In genomic region chr7:135713326-135713725, GRCm38 (mm10) we compare ENCODE assay signal across 9 mouse cellular contexts. TPM values are rescaled to one million over a fixed set of nuclear protein-coding genes. Genes with fewer than 3 reads are reported as not detected.
DNase-seq lines count a peak whose midpoint lies in the region; ATAC-seq and TF ChIP-seq lines count a peak whose summit lies in the region.
"Had no signal": no experiment of that assay in that cellular context is flagged by ENCODE, and none has a peak within 500 bp of the region (broad histone marks: within the 10 kb centered on the region; RNA-seq: fewer than 3 reads in every experiment).

No protein-coding gene starts in this region.

- H3K4me2 ChIP-seq in kidney, embryonic 15.5 days, result peak overlapping the region; percentile 67
- peak overlapping the region; percentile 27 for H3K4me2 ChIP-seq in hindbrain, embryonic 11.5 days (replicated peaks; ENCODE audit: low read depth, low read length)
- H3K4me2 ChIP-seq in liver, embryonic 16.5 days (ENCODE audit: low read depth, low read length), result peak overlapping the region; percentile 67

- ATAC-seq in kidney, embryonic 15.5 days (replicated peaks; ENCODE audit: low FRiP score), result no peak
- no peak for ATAC-seq in hindbrain, embryonic 11.5 days (ENCODE audit: low FRiP score)
- ATAC-seq in liver, embryonic 16.5 days (ENCODE audit: low read depth), result no peak
- ATAC-seq in erythroid progenitor cell, adult 5-6 weeks (replicated peaks; ENCODE audit: low FRiP score, poor library complexity, severe bottlenecking), result no peak

- 77% methylated on average over 8 of the region's 8 CpGs for WGBS in kidney, embryonic 15.5 days
- WGBS in hindbrain, embryonic 11.5 days, result 78% methylated on average over 8 of the region's 8 CpGs
- whole genome bisulfite sequencing in liver, embryonic 16.5 days (ENCODE audit: insufficient replicate concordance), result 62% methylated on average over 8 of the region's 8 CpGs

- no peak overlapping the region for H3K9ac ChIP-seq in kidney, embryonic 15.5 days
- H3K9ac ChIP-seq in hindbrain, embryonic 11.5 days (ENCODE audit: low read depth, low read length), result no peak overlapping the region
- H3K9ac ChIP-seq in liver, embryonic 16.5 days (ENCODE audit: low read depth, low read length), result peak overlapping the region; percentile 49

- no peak overlapping the region for H3K27ac ChIP-seq in kidney, embryonic 15.5 days
- H3K27ac ChIP-seq in bone marrow macrophage, adult 2 months (ENCODE audit: insufficient read depth, low read depth, low read length), result peak overlapping the region; percentile 39
- no peak overlapping the region for H3K27ac ChIP-seq in hindbrain, embryonic 11.5 days (ENCODE audit: low read depth, low read length)
- H3K27ac ChIP-seq in liver, embryonic 16.5 days (ENCODE audit: low read length), result peak overlapping the region; percentile 19; the same call in 1 of the 2 replicates

- no peaks in the 10 kb centered on the region for H3K27me3 ChIP-seq in kidney, embryonic 15.5 days
- H3K27me3 ChIP-seq in hindbrain, embryonic 11.5 days (ENCODE audit: control insufficient read depth, insufficient read depth, low read length), result no peaks in the 10 kb centered on the region
- no peaks in the 10 kb centered on the region for H3K27me3 ChIP-seq in liver, embryonic 16.5 days (ENCODE audit: control insufficient read depth, insufficient read depth, low read depth, low read length)

- no peaks in the 10 kb centered on the region for H3K9me3 ChIP-seq in kidney, embryonic 15.5 days (replicated peaks)
- no peaks in the 10 kb centered on the region for H3K9me3 ChIP-seq in hindbrain, embryonic 11.5 days (ENCODE audit: control insufficient read depth, low read length)
- H3K9me3 ChIP-seq in liver, embryonic 16.5 days (replicated peaks; ENCODE audit: control insufficient read depth, low read length), result no peaks in the 10 kb centered on the region

- peaks cover 23% of the 10 kb centered on the region for H3K4me1 ChIP-seq in kidney, embryonic 15.5 days
- H3K4me1 ChIP-seq in bone marrow macrophage, adult 2 months (ENCODE audit: control insufficient read depth, insufficient read depth, low read length), result peaks cover 27% of the 10 kb centered on the region
- H3K4me1 ChIP-seq in hindbrain, embryonic 11.5 days (replicated peaks; ENCODE audit: control insufficient read depth, insufficient read depth, low read length), result peaks cover 2% of the 10 kb centered on the region; the same call in 1 of the 2 replicates
- peaks cover 24% of the 10 kb centered on the region for H3K4me1 ChIP-seq in liver, embryonic 16.5 days (ENCODE audit: control insufficient read depth, low read depth, low read length)

- H3K4me3 ChIP-seq in kidney, embryonic 15.5 days (replicated peaks), result peak overlapping the region; percentile 83
- H3K4me3 ChIP-seq in bone marrow macrophage, adult 2 months (ENCODE audit: insufficient read depth, low read length), result peak overlapping the region; percentile 22
- peak overlapping the region; percentile 91 for H3K4me3 ChIP-seq in hindbrain, embryonic 11.5 days (ENCODE audit: low read depth, low read length)
- H3K4me3 ChIP-seq in liver, embryonic 16.5 days (ENCODE audit: low read depth, low read length), result peak overlapping the region; percentile 98

- TF ChIP-seq POLR2A in bone marrow macrophage, adult 2 months (IDR thresholded peaks at IDR 0.05; ENCODE audit: borderline replicate concordance, low read depth, low read length), result no peak

- TF ChIP-seq CTCF in bone marrow macrophage, adult 2 months (IDR thresholded peaks at IDR 0.05; ENCODE audit: low read depth, low read length), result no peak

- peaks cover 27% of the 10 kb centered on the region for H3K36me3 ChIP-seq in kidney, embryonic 15.5 days
- no peaks in the 10 kb centered on the region for H3K36me3 ChIP-seq in hindbrain, embryonic 11.5 days (ENCODE audit: control insufficient read depth, insufficient read depth, low read length)
- H3K36me3 ChIP-seq in liver, embryonic 16.5 days (ENCODE audit: control insufficient read depth, insufficient read depth), result peaks cover 39% of the 10 kb centered on the region

- intact Hi-C loops in left cerebral cortex, postnatal 25 days (cut with DNase I), result no loop called here

- DNase-seq in kidney, postnatal 36 days, result no peak
- no peak for DNase-seq in hindbrain, embryonic 11.5 days (ENCODE audit: low spot score)
- DNase-seq in ovary, postnatal 14 days (ENCODE audit: low spot score), result no peak
- no peak for DNase-seq in left cerebral cortex, postnatal 25 days (ENCODE audit: low spot score in 2 of 2)
- DNase-seq: cerebellum, adult 11-12 months had no signal

RNA-seq across cellular contexts. Expression of gene Mki67, which starts 2.8 kb away (rescaled TPM):
- 38.7 and 41.8 TPM in 2 replicates for polyA plus RNA-seq in kidney, embryonic 15.5 days (2015; fragmentation: Nextera tagmentation; extraction: Ambion mirVana)
- 92.5 and 110 TPM in 2 replicates for polyA plus RNA-seq in bone marrow macrophage, adult 2 months (2012; ENCODE audit: insufficient read depth, insufficient read length, missing spikeins)
- polyA plus RNA-seq in hindbrain, embryonic 11.5 days (2014; fragmentation: Nextera tagmentation; extraction: Ambion mirVana), result 49.7 and 57.5 TPM in 2 replicates
- 81.1 and 89.2 TPM in 2 replicates for polyA plus RNA-seq in liver, embryonic 16.5 days (2015; fragmentation: Nextera tagmentation; extraction: Ambion mirVana)
- 3,888 and 3,969 TPM in 2 replicates for total RNA-seq in erythroid progenitor cell, adult 5-6 weeks (2015; ENCODE audit: low replicate concordance)
- 4,642 and 5,347 TPM in 2 replicates for total RNA-seq in erythroid progenitor cell, adult 5-6 weeks (2017; ENCODE audit: low replicate concordance)
- total RNA-seq in left cerebral cortex, postnatal 25 days (2021), result under 1 TPM; 0.66 to 0.80 TPM

Comparison
In these comparisons a context has a peak if more than half of its experiments do, and no peak if none do; other contexts are left out.
1. H3K27ac ChIP-seq: peak in bone marrow macrophage, adult 2 months (single experiment) and liver, embryonic 16.5 days (single experiment); none in kidney, embryonic 15.5 days (single experiment) and hindbrain, embryonic 11.5 days (single experiment).
2. H3K4me3 ChIP-seq: peak in every context shown above with its lines; median percentile 98 in liver, embryonic 16.5 days; 91 in hindbrain, embryonic 11.5 days; 83 in kidney, embryonic 15.5 days; 22 in bone marrow macrophage, adult 2 months.
3. Peak in every context shown above with its lines, with median percentiles within 50 percentile points of each other: H3K4me2 ChIP-seq.